Mouse (Mus musculus): Measurements from ENCODE around the gene Tmem116.
"Not testable (repeated sequence)": the region's sequence is repeated elsewhere in the genome, so short reads cannot be mapped to it uniquely, and the experiment has no call there.

Tmem116 gene

DNA sequence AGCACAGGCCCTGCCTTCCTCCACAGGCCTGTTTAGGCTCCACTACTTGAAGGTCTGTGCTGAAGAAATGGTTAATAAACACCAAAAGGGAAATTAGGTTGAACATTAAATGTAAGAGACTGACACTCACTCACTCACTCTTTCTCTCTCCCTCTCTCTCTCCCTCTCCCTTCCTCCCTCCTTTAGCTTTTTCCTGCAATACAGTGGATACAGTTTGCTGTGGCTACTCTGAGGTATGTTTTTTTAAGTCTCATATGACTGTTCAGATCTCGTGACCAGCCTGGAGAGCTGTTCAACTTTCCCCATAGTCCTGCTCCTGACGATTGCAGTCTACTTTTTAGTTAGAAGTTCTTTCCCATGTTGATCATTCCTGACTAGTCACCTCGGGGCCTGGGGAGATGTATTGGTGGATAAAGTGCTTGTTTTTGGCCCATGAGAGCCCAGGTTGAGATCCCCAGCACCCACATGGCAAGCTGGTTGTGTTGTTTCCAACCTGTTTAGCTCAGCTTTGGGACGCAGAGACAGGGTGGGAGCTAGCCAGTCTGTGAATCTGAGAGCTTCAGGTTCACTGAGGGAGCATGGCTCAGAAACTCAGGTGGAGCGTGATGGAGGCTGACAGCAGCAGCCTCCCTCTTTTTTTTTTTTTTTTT lies 12.0 kb downstream of the Tmem116 start:
- no peak for DNase-seq

DNA sequence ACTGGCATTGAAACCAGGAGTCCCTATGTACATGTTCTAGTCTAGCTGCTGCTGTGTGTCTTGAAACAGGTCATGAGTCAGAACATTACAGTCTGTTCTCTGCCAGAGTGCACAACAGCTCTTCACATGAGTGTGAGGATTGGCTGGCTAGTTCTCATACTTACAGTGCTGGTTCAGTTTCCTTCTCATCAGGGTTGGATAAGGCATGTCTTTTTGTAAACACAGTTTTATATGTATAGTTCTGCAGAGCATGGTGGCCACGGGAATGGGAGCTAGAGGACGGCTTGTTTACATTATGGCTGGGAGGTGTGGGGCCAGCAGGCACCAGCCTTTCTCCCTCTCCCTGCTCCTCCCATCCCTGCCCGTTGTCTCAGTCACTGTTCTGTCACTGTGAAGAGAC lies 17.9 kb downstream of the Tmem116 start:
- no peak for DNase-seq

DNA sequence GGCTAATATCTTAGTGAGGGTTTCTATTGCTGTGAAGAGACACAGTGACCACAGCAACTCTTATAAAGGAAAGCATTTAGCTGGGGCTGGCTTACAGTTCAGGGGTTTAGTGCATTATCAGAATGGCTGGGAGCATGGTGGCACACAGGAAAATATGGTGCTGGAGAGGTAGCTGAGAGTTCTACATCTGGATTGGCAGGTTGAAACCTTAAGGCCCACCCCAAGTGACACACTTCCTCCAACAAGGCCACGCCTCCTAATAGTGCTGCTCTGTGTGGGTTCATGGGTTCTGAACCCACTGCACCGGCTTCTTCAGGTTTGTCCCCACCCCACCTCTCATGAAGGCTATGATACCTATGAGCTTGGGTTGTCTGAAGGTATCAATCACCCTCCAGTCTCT lies 20.7 kb downstream of the Tmem116 start:
- DNase-seq = no peak

GRCm38 (mm10) chr5:121474610-121475009 lies 22.9 kb downstream of the Tmem116 start:
- no peak for DNase-seq

GRCm38 (mm10) chr5:121476040-121476439 lies 24.3 kb downstream of the Tmem116 start:
- DNase-seq = no peak

DNA sequence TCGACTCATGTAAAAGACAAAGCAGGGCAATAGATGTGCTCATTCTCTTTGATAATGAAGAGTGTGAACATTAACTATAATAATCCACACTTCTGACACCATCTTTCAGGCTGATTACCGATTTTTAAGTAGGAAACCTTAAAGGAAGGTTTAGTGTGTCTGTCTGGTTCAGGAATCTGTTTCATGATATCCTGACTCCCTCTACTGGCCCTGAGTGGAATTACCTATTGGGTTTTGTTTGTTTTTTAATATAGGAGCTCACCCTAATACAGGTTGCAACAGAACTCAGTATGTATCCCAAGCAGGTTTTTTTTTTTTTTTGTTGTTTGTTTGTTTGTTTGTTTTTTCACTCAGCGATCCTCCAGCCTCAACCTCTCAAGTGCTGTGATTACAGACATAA lies 26.0 kb downstream of the Tmem116 start:
- peak; percentile 48 for DNase-seq

DNA sequence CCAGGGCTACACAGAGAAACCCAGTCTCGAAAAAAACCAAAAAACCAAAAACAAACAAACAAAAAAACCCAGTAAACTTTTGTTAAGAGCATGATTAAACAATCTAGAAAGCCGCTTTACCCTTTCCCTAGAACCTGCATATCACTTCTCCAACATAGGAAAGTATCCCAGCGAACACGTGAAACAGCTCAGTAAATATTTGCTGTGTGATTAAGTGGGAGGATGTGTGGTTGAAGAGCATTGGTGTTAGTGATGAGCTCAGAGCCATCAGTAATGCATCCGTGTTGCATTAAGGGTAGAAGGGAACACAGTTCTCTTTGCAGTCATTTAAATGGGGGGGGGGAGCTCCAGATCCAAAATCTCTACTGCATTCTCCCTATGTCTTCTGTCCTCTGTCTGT lies 33.1 kb downstream of the Tmem116 start:
- DNase-seq = no peak

DNA sequence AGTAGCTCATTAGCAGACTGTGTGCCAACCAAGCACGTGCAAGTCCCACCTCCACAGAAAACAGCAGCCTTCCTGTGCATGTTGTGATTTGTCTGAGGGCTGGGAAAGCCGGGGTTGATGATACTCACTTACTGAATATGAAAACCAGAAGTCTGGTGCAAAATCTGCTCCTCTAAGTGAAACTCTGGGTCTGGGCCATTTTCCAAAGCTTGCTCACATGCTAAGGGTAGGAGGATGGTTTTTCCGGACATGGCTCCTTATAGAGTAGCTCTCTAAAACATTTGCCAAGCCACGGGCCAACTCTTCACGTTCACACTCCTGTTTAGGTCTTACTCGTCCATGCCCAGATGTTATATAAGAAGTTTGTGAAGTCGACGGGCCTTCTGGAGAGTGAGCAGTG lies 41.6 kb downstream of the Tmem116 start:
- no peak for DNase-seq

- no peak for DNase-seq
These were observed 49.0 kb downstream of the Tmem116 start for GRCm38 (mm10) chr5:121500719-121501118.

DNA sequence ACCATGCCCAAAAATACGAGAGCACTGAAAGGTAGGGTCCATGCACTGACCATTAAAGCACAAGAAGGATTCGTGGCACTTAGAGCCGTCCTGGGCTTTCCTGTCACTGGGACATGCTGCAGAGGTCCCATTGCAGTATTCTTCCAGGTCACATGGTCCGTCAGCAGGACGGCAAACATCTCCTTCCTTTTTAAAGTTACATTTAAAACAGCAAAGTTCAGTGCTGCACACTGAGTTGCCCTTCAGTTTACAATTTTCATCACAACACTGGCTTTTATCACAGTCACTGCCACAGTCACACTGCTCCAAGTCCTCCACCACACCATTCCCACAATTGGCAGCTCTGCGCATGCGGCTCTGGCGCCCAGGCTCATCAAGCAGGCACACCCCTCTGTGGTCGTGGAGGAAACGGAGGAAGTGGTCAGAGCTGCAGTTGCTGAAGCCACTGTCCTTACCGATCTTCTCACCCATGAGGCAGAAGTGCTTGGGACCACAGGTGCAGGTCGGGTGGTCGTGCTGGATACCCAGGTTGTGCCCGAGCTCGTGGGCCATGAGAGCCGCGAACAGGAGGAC lies 49.8 kb downstream of the Tmem116 start:
- not testable (repeated sequence) for DNase-seq

- DNase-seq = no peak
These were observed 51.5 kb downstream of the Tmem116 start, which contains the start of gene Adam1b for GRCm38 (mm10) chr5:121503231-121503630. Adam1b (minus strand) TSS chr5:121503435.

DNA sequence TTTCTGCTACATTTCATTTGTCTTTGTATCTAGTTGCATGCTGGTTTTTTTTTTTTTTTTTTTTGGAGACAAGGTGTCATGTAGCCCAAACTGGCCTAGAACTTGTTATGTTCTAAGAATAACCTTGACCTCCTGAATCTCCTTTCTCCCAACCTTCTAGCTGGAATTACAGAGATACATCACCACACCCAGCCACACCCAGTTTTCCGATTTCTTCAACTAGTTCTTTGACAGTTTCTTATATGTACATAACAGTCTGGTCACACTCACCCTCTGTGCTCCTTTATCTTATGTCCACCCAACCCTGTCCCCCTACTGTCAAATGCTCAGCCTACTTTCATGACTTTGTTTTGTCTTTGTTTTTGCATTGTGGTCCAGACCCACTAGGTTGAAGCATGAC lies 55.2 kb downstream of the Tmem116 start:
- no peak for DNase-seq

DNA sequence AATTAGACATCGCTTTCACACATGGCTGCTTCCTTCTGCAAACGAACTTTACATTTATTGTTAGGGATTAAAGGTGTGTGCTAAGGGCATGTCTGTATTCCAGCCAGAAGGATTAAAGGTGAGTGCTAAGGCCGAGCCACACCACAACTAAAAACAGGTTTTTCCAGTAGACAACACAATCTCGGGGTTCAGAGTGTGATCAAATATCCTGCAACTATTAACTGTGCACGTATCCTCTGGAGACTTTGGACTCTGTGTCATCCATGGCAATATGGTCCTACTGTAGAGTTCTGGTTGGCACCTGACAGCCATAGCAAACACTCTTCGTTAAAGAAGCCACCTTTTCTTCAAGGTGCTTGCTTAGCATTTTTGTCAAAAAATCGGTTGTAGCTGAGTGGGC lies 58.3 kb downstream of the Tmem116 start:
- no peak for DNase-seq

- no peak for DNase-seq
These were observed 67.3 kb downstream of the Tmem116 start for GRCm38 (mm10) chr5:121518983-121519382.

- DNase-seq = not testable (repeated sequence)
These were observed 68.1 kb downstream of the Tmem116 start for GRCm38 (mm10) chr5:121519758-121520157.

DNA sequence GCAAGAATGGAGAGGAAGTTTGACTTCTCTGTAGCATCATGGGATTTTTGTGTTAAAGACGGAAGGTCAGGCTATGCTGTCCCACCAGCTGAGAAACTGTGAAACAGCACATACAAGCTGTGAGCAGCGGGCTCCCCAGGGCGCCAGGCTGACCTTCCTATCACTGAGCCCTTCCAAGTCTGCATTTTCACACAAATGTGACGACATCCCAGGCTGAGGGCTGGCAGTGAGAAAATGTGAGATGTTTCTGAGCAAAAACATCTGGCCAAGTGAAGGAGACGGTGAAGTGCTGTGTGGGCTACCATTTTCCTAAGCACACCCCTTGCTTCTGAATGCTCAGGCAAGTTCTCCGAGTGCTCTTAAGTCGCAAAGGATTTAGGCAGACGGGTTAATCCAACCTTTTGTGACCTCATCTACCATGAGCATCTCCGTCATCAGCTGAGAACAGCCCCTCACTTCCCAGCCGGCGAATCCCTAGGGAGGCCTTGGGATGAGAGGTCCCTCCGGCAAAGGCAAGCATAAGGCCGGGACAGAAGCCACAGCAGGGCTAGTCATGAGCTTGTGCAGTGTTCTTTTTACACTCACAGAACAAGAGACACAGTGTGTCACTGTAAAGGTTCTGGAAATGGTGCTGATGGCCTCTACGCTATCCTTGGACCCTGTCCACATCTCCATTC lies 74.2 kb downstream of the Tmem116 start:
- DNase-seq = no peak

DNA sequence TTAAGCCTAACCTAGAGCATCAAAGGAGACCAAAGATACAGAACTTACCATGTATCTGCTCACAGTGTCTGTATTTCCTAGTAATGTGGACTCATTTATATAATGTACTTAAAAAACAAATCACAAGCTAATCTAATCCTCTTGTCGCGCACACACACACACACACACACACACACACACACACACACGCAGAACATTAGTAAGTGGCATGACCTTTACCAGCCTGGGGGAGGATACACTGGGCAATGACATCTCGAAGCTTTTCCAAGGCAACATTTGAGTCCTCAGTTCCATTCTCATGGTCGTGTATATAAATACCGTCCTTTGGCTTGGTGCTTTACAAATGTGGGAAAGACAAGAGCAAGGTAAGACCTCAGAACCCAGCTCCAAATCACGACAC lies 74.8 kb downstream of the Tmem116 start:
- no peak for DNase-seq

- DNase-seq = no peak
These were observed 75.3 kb downstream of the Tmem116 start for GRCm38 (mm10) chr5:121526961-121527360.

GRCm38 (mm10) chr5:121534521-121534920 lies 82.8 kb downstream of the Tmem116 start:
- DNase-seq = no peak

DNA sequence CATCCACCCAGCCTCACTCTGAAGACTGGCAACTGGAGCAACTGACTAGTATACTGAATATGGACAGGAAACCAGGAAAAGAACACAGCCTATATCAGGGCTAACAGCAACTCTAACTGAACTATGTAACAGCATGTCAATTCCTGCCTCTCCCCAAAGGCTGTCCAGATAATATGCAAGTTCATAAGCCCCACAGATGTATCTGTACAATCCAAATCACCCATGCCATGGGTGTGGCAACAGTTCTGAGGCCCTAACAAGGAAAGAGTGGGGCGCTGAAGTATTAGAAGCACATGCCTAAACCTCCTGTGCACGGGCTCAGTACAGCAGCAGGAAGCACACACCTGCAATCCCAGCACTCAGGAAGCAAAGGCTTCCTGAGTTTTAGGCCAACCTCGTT lies 83.4 kb downstream of the Tmem116 start:
- no peak for DNase-seq

DNA sequence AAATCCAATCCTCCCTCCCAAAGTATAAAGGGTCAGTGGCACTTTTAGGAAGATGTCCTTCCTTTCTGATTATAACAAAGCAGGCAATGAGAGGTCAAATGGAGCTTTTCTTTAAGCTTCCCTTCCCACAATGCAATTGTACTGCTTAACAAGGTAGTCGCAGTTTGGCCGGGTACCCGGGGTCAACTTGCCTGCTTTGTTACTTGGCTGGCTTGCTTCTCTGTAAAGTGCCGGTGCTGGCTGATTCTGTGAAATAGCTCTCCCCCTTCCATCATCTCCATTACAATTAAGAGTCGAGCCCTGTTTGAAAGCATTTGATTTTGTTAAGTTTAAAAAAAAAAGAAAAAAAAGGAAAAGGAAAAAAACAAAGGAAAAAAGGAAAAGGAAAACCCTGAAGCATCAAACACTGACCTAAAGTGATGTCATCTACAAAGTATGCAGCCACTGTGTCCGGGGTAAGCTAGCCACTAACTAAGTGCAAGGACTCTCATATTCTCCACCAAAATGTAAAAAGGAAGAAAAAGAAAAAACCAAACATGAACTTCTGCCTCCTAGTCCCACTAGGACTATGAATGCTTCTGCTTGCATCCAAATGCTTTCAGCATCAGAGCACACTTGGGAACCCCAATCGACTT lies 85.3 kb downstream of the Tmem116 start:
- no peak for DNase-seq

DNA sequence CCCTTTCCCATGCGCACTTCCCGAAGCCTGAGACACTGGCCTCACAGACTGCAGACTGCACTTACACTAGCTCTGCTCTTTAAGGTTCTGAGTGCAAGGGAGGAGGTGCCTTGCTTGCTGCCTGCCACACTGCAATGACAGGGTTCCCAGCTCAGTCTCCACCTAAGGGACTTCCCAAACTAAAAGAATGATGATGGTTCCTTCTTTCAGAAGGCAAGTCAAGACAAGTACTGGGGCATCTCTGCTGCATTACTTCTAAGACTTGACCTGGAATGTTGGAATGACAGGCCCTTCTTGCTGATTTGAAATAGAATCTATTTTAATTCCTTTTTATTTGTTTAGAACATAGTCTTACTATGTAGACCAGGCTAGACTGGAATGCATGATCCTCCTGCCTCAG lies 85.9 kb downstream of the Tmem116 start:
- DNase-seq = no peak

GRCm38 (mm10) chr5:121540066-121540465 lies 88.4 kb downstream of the Tmem116 start:
- DNase-seq = no peak

DNA sequence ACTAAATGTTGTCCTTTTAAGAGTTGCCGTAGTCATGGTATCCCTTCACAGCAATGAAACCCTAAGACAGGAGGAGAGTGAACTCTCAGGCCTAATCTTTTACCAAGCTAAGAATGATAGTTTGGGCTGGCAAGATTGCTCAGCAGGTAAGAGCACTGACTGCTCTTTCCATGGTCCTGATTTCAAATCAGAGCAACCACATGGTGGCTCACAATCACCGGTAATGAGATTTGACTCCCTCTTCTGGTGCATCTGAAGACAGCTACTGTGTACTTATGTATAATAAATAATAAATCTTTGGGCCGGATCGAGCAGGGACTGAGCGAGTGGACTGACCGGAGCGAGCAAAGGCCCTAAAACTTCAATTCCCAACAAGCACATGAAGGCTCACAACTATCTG lies 89.5 kb downstream of the Tmem116 start:
- no peak for DNase-seq
